Mouse (Mus musculus) forebrain, embryonic 16.5 days (tissue): ENCODE results near the gene Nabp2. TPM values are rescaled to one million over a fixed set of nuclear protein-coding genes. Genes with fewer than 3 reads are reported as not detected.

Source experiments
- ATAC-seq: fragments of 200-750 bp; cut with Nextera tagmentation; 2 replicates; pipeline ENCODE4 v1.8.0; 2017; ENCODE audit warnings: mild to moderate bottlenecking, moderate library complexity
- H3K27ac ChIP-seq: fragments of 300-500 bp; sonication (generic); 2 replicates; pipeline ENCODE4 v1.5.1; 2014; ENCODE audit warnings: low read length, control low read depth
- H3K27me3 ChIP-seq: fragments of 300-500 bp; sonication (generic); replicated peaks from 2 replicates; pipeline ENCODE4 v1.6.1; 2014; ENCODE audit warnings: low read length; ENCODE audit not compliant: control insufficient read depth, insufficient read depth
- H3K36me3 ChIP-seq: fragments of 300-500 bp; sonication (generic); 2 replicates; pipeline ENCODE4 v1.6.1; 2014; ENCODE audit not compliant: control insufficient read depth, insufficient read depth
- H3K4me1 ChIP-seq: fragments of 300-500 bp; sonication (generic); replicated peaks from 2 replicates; pipeline ENCODE4 v1.6.1; 2014; ENCODE audit warnings: low read length; ENCODE audit not compliant: control insufficient read depth, insufficient read depth
- H3K4me2 ChIP-seq: fragments of 300-500 bp; sonication (generic); 2 replicates; pipeline ENCODE4 v1.6.1; 2014; ENCODE audit warnings: mild to moderate bottlenecking, low read length, control low read depth
- H3K4me3 ChIP-seq: fragments of 300-500 bp; sonication (generic); replicated peaks from 2 replicates; pipeline ENCODE4 v1.5.1; 2014; ENCODE audit warnings: mild to moderate bottlenecking, low read length, control low read depth
- H3K9ac ChIP-seq: fragments of 300-500 bp; sonication (generic); replicated peaks from 2 replicates; pipeline ENCODE4 v1.6.1; 2014; ENCODE audit warnings: low read depth, low read length, control low read depth
- H3K9me3 ChIP-seq: fragments of 300-500 bp; sonication (generic); 2 replicates; pipeline ENCODE4 v1.6.1; 2016; ENCODE audit warnings: low read length; ENCODE audit not compliant: control insufficient read depth
- WGBS: fragments of 180-500 bp; shearing (Covaris S2); extraction: QIAGEN DNeasy Blood & Tissue Kit; methylation state at CpG from one replicate; pipeline ENCODE4 v1.1.7; 2014; 5-methylcytosine and 5-hydroxymethylcytosine counted together
- polyA plus RNA-seq: library from polyadenylated mRNA; unstranded; fragments of >200 nt; fragmentation: Nextera tagmentation; extraction: Ambion mirVana; gene quantifications from 2 replicates; pipeline ENCODE4 v1.2.1, GENCODE M21; 2015

Nabp2 gene
- polyA plus RNA-seq, 1 experiment from 2014 or later: 147 TPM

DNA sequence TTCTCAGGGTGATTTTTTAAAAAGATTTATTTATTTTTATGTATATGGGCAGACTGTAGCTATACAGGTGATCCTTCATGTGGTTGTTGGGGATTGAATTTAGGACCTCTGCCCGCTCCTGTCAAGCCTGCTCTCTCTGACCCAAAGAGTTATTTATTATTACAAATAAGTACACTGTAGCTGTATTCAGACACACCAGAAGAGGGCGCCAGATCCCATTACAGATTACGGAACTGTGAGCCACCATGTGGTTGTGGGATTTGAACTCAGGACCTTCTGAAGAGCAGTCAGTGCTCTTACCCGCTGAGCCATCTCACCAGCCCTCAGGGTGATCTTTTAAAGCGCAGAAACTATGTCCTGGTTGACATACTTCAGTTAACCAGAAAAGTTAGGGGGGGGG is 39.1 kb downstream of the Nabp2 start:
- no peaks in the 10 kb centered on the region for H3K9me3 ChIP-seq

DNA sequence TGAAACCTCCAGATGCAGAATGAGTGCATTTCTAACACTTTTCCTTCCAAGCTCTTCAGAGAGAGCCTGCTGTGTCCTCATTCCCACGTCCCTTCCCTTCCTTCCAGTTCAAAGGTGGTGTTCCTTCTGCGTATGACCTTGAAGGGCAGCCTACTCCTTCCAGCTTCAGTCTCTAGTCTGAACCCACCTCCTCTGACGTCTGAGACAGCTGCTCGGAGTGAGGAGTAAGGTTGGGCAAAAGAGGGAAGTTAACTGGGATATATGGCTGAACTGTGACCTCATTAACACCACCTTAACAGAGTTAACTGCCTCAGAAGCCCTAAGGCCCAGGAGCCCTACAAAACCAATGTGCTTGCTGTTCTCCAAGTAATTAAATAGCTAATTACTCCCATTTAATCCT is 40.7 kb downstream of the Nabp2 start:
- no peaks in the 10 kb centered on the region for H3K9me3 ChIP-seq
- no peak for ATAC-seq
- WGBS: 51% methylated on average over 4 of the region's 4 CpGs

More for the DNA sequence above, 39.1 kb downstream of the Nabp2 start:
- WGBS: 84% methylated on average over 5 of the region's 5 CpGs
- Histone ChIP-seq H3K4me2 (no peak overlapping the region), H3K4me3 (no peak overlapping the region), H3K27me3 (no peaks in the 10 kb centered on the region), H3K9ac (no peak overlapping the region), H3K36me3 (no peaks in the 10 kb centered on the region), H3K27ac (no peak overlapping the region), H3K4me1 (peaks cover 24% of the 10 kb centered on the region)
- no peak for ATAC-seq

GRCm38 (mm10) chr10:128370021-128370420 is 41.3 kb downstream of the Nabp2 start:
- H3K27me3 ChIP-seq: no peaks in the 10 kb centered on the region

More for the DNA sequence above, 40.7 kb downstream of the Nabp2 start:
- no peaks in the 10 kb centered on the region for H3K27me3 ChIP-seq
- H3K27ac ChIP-seq: no peak overlapping the region
- peaks cover 18% of the 10 kb centered on the region for H3K4me1 ChIP-seq
- no peak overlapping the region for H3K9ac ChIP-seq
- no peak overlapping the region for H3K4me2 ChIP-seq
- no peak overlapping the region for H3K4me3 ChIP-seq
- H3K36me3 ChIP-seq: no peaks in the 10 kb centered on the region

GRCm38 (mm10) chr10:128369599-128369998 is 41.7 kb downstream of the Nabp2 start:
- H3K4me3 ChIP-seq: peak overlapping the region; percentile 85
- H3K4me2 ChIP-seq: peak overlapping the region; percentile 87
- peaks cover 6% of the 10 kb centered on the region; the same call in 1 of the 2 replicates for H3K36me3 ChIP-seq
- peak overlapping the region; percentile 75; the same call in 1 of the 2 replicates for H3K9ac ChIP-seq
- H3K4me1 ChIP-seq: peaks cover 18% of the 10 kb centered on the region
- H3K9me3 ChIP-seq: no peaks in the 10 kb centered on the region
- H3K27ac ChIP-seq: peak overlapping the region; percentile 97
- ATAC-seq: no peak
- 79% methylated on average over 6 of the region's 6 CpGs for WGBS
- no peaks in the 10 kb centered on the region for H3K27me3 ChIP-seq

More at GRCm38 (mm10) chr10:128370021-128370420, 41.3 kb downstream of the Nabp2 start:
- Histone ChIP-seq H3K4me2 (no peak overlapping the region), H3K4me3 (no peak overlapping the region), H3K4me1 (peaks cover 18% of the 10 kb centered on the region), H3K36me3 (peaks cover 4% of the 10 kb centered on the region; the same call in 1 of the 2 replicates), H3K27ac (no peak overlapping the region; the same call in 1 of the 2 replicates), H3K9me3 (no peaks in the 10 kb centered on the region), H3K9ac (no peak overlapping the region)
- ATAC-seq: no peak
- WGBS: 47% methylated on average over 5 of the region's 6 CpGs

GRCm38 (mm10) chr10:128369218-128369543 is 42.1 kb downstream of the Nabp2 start:
- H3K9me3 ChIP-seq: no peaks in the 10 kb centered on the region
- peaks cover 6% of the 10 kb centered on the region; the same call in 1 of the 2 replicates for H3K36me3 ChIP-seq
- 3% methylated on average over 9 of the region's 9 CpGs for WGBS

GRCm38 (mm10) chr10:128368402-128369217 is 42.7 kb downstream of the Nabp2 start, which contains the start of gene Coq10a:
Gene Coq10a, minus strand, starts transcription at chr10:128368997.
- H3K4me2 ChIP-seq: peak within 1 kb of the TSS; percentile 87
- H3K4me1 ChIP-seq: peaks cover 18% of the 10 kb centered on the region
- peaks cover 6% of the 10 kb centered on the region; the same call in 1 of the 2 replicates for H3K36me3 ChIP-seq
- H3K27ac ChIP-seq: peak within 1 kb of the TSS; percentile 97
- no peaks in the 10 kb centered on the region for H3K9me3 ChIP-seq
- no peaks in the 10 kb centered on the region for H3K27me3 ChIP-seq
- WGBS: under 1% methylated on average over 87 of the region's 87 CpGs
- peak; percentile 96 for ATAC-seq
- H3K4me3 ChIP-seq: peak within 1 kb of the TSS; percentile 85
- peak within 1 kb of the TSS; percentile 75 for H3K9ac ChIP-seq

More at GRCm38 (mm10) chr10:128369218-128369543, 42.1 kb downstream of the Nabp2 start:
- no peaks in the 10 kb centered on the region for H3K27me3 ChIP-seq
- H3K27ac ChIP-seq: peak overlapping the region; percentile 97
- ATAC-seq: no peak
- H3K9ac ChIP-seq: peak overlapping the region; percentile 75
- peaks cover 18% of the 10 kb centered on the region for H3K4me1 ChIP-seq
- H3K4me3 ChIP-seq: peak overlapping the region; percentile 85
- H3K4me2 ChIP-seq: peak overlapping the region; percentile 87

DNA sequence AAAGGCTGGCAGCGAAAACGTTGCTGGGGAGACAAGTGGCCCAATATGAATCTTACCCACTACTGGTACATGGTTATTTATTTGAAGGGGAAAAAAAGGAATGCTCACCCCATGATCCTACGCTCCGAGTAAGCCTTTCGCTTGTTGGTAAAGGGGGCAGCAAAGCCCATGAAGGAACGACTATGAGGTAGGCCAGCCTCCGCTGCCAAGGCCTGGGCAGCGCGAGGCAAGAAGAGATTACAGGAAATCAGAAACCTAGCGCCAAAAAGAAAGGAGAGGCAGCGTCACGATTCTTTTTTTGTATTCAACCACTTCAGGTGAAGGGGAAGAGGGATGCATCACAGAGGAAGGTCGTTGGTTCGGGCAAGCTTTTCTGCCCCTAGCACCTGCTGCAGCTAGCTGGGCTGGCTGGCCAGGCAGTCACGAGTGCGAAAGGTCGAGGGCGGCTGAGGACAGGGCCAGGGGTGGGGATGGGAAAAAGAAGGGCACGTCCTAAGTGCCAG is 43.3 kb downstream of the Nabp2 start:
- H3K36me3 ChIP-seq: peaks cover 11% of the 10 kb centered on the region; the same call in 1 of the 2 replicates
- peak overlapping the region; percentile 75 for H3K9ac ChIP-seq
- peak overlapping the region; percentile 97 for H3K27ac ChIP-seq
- WGBS: 11% methylated on average over 19 of the region's 19 CpGs
- no peaks in the 10 kb centered on the region for H3K27me3 ChIP-seq
- H3K9me3 ChIP-seq: no peaks in the 10 kb centered on the region
- H3K4me3 ChIP-seq: peak overlapping the region; percentile 85
- peak overlapping the region; percentile 87 for H3K4me2 ChIP-seq
- ATAC-seq: no peak
- peaks cover 18% of the 10 kb centered on the region for H3K4me1 ChIP-seq

DNA sequence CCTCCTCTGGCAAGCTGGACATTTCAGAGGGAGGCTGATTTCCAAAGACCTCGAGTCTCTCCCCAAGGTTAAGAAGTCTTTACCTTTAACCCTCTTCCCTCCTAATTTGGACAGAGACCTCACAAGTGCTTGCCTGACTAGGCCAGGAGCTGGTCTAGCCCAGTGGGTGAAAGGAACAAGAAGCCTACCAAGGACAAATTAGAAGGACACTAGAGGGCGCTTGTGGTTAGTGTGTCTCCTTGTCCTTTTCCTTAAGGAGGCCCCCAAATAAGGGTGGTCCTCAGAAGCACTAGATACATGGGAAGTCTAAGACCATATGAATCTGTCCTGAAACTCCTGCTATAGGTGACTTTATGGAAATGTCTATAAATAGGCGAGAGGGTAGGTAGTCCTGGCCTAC is 48.7 kb downstream of the Nabp2 start:
- Histone ChIP-seq H3K4me3 (no peak overlapping the region), H3K4me2 (no peak overlapping the region), H3K27me3 (no peaks in the 10 kb centered on the region), H3K9ac (no peak overlapping the region), H3K27ac (no peak overlapping the region), H3K36me3 (peaks cover 32% of the 10 kb centered on the region), H3K4me1 (peaks cover 6% of the 10 kb centered on the region), H3K9me3 (no peaks in the 10 kb centered on the region)
- 45% methylated on average over 3 of the region's 3 CpGs for WGBS
- ATAC-seq: peak; percentile 26; the same call in 1 of the 2 replicates

- Histone ChIP-seq H3K36me3 (peaks cover 32% of the 10 kb centered on the region), H3K4me2 (no peak overlapping the region), H3K9me3 (no peaks in the 10 kb centered on the region), H3K4me3 (no peak overlapping the region), H3K9ac (no peak overlapping the region), H3K4me1 (0 out of 2 replicates have a peak, but pooled peaks cover 1% of the 10 kb centered on the region), H3K27ac (no peak overlapping the region), H3K27me3 (no peaks in the 10 kb centered on the region)
- 91% methylated on average over 6 of the region's 6 CpGs for WGBS
- no peak for ATAC-seq
Measured at GRCm38 (mm10) chr10:128361836-128362235, 49.5 kb downstream of the Nabp2 start.
